Mouse (Mus musculus) G1E (cell line): ENCODE measurements at regions not wholly inside any gene's neighbourhood (a gene's known extent, or its start where the extent isn't known, plus 50 kb on each side); places are given as distances from the start of the nearest gene placed in this dataset.

Experiments
- CTCF ChIP-seq: IDR thresholded peaks from 2 replicates; pipeline ENCODE4 v1.5.1; 2012; ENCODE audit warnings: low read depth, low read length, inconsistent platforms, mixed read lengths
- GATA1 ChIP-seq: IDR thresholded peaks from 2 replicates; pipeline ENCODE4 v1.6.1; 2012; ENCODE audit warnings: borderline replicate concordance, low read length, inconsistent platforms, mixed read lengths
- GATA2 ChIP-seq: IDR thresholded peaks from 2 replicates; pipeline ENCODE4 v1.6.1; 2012; ENCODE audit warnings: low read depth, low read length, inconsistent platforms, borderline replicate concordance
- POLR2AphosphoS5 ChIP-seq: IDR thresholded peaks from 2 replicates; pipeline ENCODE4 v1.6.1; 2012; ENCODE audit warnings: low read depth, low read length, inconsistent platforms; ENCODE audit not compliant: insufficient replicate concordance
- TAL1 ChIP-seq: conservative IDR thresholded peaks from 2 replicates; pipeline ENCODE4 v1.6.1; 2012; ENCODE audit warnings: low read depth, low read length, inconsistent platforms, mixed read lengths

GRCm38 (mm10) chr15:21664180-21664579 lies 884.6 kb upstream of the Cdh18 start:
- TF ChIP-seq TAL1 (no peak), CTCF (no peak), GATA1 (no peak), POLR2AphosphoS5 (no peak), GATA2 (no peak)
